Mouse (Mus musculus) small intestine, adult 2 months (tissue): ENCODE results near the gene Foxn3.

Experiments
- CTCF ChIP-seq: fragments of 200-500 bp; IDR thresholded peaks from 2 replicates; pipeline ENCODE4 v1.5.1; 2012; ENCODE audit warnings: low read depth, mild to moderate bottlenecking, control low read depth, inconsistent platforms, low read length, moderate library complexity, mixed read lengths; ENCODE audit not compliant: insufficient replicate concordance, insufficient read length; ENCODE audit errors: extremely low read depth
- POLR2A ChIP-seq: fragments of 200-500 bp; IDR thresholded peaks from 2 replicates; pipeline ENCODE4 v1.6.1; 2012; ENCODE audit warnings: low read depth, mild to moderate bottlenecking, control low read depth, inconsistent platforms, low read length, moderate library complexity

DNA sequence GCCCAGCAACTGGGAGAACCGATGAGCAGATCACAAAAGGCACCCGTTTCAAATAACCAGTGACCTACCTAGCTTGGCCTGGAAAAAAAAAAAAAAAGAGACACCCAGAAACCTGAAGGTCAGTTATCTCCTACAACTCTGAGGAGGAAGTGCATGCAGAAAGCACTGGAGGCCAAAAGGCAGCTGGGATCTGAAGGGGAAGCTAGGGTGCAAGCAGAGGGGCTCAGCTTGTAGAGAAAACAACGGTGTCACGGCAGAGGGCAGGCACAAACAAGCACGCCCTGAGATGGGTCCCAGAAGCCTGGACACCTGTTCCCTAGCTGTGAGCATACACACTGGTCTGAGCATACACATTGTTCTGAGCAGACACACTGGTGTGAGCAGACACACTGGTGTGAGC lies 253.4 kb downstream of the Foxn3 start:
- TF ChIP-seq CTCF (no peak), POLR2A (no peak)
